Mouse (Mus musculus) CH12.LX (cell line): ENCODE data around the gene Pmepa1. TPM values are rescaled to one million over a fixed set of nuclear protein-coding genes. Genes with fewer than 3 reads are reported as not detected.

Experiments
- DNase-seq: peaks from one replicate; pipeline ENCODE4 v3.0.0-alpha.2; 2013; ENCODE audit errors: extremely low read depth
- H3K27ac ChIP-seq: 2 replicates; pipeline ENCODE4 v1.5.1; 2012; ENCODE audit warnings: low read depth, mild to moderate bottlenecking, control low read depth, moderate library complexity; ENCODE audit not compliant: insufficient read depth
- H3K27me3 ChIP-seq: replicated peaks from 2 replicates; pipeline ENCODE3; 2012; ENCODE audit warnings: inconsistent platforms
- H3K36me3 ChIP-seq, 2 experiments: replicated peaks in 1 of 2; 2 replicates each; pipeline versions ENCODE3 to v1.6.1; 2012; ENCODE audit warnings: inconsistent platforms in 1 of 2, low read length in 1 of 2, mild to moderate bottlenecking in 1 of 2, mixed read lengths in 1 of 2, moderate library complexity in 1 of 2; ENCODE audit not compliant: control insufficient read depth in 1 of 2, insufficient read depth in 1 of 2
- H3K4me1 ChIP-seq, 2 experiments: 2 replicates each; pipeline ENCODE4 v1.6.1; 2012; ENCODE audit warnings: inconsistent platforms in 1 of 2, moderate library complexity in 1 of 2; ENCODE audit not compliant: insufficient read depth in 2 of 2, control insufficient read depth in 1 of 2
- H3K4me2 ChIP-seq: 2 replicates; pipeline ENCODE4 v1.6.1; 2012; ENCODE audit warnings: low read depth, mild to moderate bottlenecking, control low read depth; ENCODE audit not compliant: poor library complexity, insufficient read depth, severe bottlenecking
- H3K4me3 ChIP-seq, 3 experiments: fragments of 150-350 bp in 1 of 3; sonication (generic) in 1 of 3; replicated peaks in 1 of 3; 2 replicates each; pipeline versions ENCODE3 to v1.5.1; 2011 to 2012; ENCODE audit warnings: low read depth in 2 of 3, low read length in 2 of 3, mild to moderate bottlenecking in 2 of 3, moderate library complexity in 2 of 3, control low read depth in 1 of 3, improper control_type of control experiment in 1 of 3, inconsistent platforms in 1 of 3, mixed read lengths in 1 of 3; ENCODE audit not compliant: poor library complexity in 1 of 3
- H3K79me2 ChIP-seq: replicated peaks from 2 replicates; pipeline ENCODE4 v1.6.1; 2012; ENCODE audit warnings: mild to moderate bottlenecking, moderate library complexity; ENCODE audit not compliant: control insufficient read depth, poor library complexity, insufficient read depth, severe bottlenecking; ENCODE audit errors: extremely low read depth
- H3K9ac ChIP-seq: 2 replicates; pipeline ENCODE4 v1.6.1; 2012; ENCODE audit warnings: low read depth, mild to moderate bottlenecking, control low read depth, moderate library complexity; ENCODE audit not compliant: insufficient read depth
- H3K9me3 ChIP-seq: replicated peaks from 2 replicates; pipeline ENCODE3; 2012; ENCODE audit warnings: low read length, inconsistent platforms, mixed read lengths
- BHLHE40 ChIP-seq: IDR thresholded peaks from 2 replicates; pipeline ENCODE4 v1.6.1; 2011; ENCODE audit warnings: mild to moderate bottlenecking, low read depth, low read length, improper control_type of control experiment
- CHD1 ChIP-seq: IDR thresholded peaks from 2 replicates; pipeline ENCODE4 v1.6.1; 2012; ENCODE audit warnings: low read depth, low read length, improper control_type of control experiment, inconsistent platforms
- CTCF ChIP-seq, 2 experiments: IDR thresholded peaks in 1 of 2; conservative IDR thresholded peaks in 1 of 2; 2 replicates each; pipeline ENCODE4 v1.5.1; 2011 to 2012; ENCODE audit warnings: low read depth in 2 of 2, low read length in 2 of 2, improper control_type of control experiment in 1 of 2, inconsistent platforms in 1 of 2, mild to moderate bottlenecking in 1 of 2, moderate library complexity in 1 of 2
- EP300 ChIP-seq: IDR thresholded peaks from 2 replicates; pipeline ENCODE4 v1.6.1; 2011; ENCODE audit warnings: low read length, improper control_type of control experiment
- ETS1 ChIP-seq: conservative IDR thresholded peaks from 2 replicates; pipeline ENCODE4 v1.6.1; 2012; ENCODE audit warnings: low read depth, mild to moderate bottlenecking, inconsistent platforms, low read length, improper control_type of control experiment, moderate library complexity
- IRF4 ChIP-seq: IDR thresholded peaks from 2 replicates; pipeline ENCODE4 v1.6.1; 2014; ENCODE audit warnings: low read depth, mild to moderate bottlenecking, inconsistent platforms, low read length, improper control_type of control experiment
- JUN ChIP-seq: IDR thresholded peaks from 2 replicates; pipeline ENCODE4 v1.6.1; 2011; ENCODE audit warnings: low read depth, mild to moderate bottlenecking, low read length, improper control_type of control experiment, moderate library complexity; ENCODE audit not compliant: insufficient read depth
- JUND ChIP-seq: conservative IDR thresholded peaks from 2 replicates; pipeline ENCODE4 v1.6.1; 2011; ENCODE audit warnings: low read depth, low read length, improper control_type of control experiment
- KAT2A ChIP-seq: IDR thresholded peaks from 2 replicates; pipeline ENCODE4 v1.6.1; 2012; ENCODE audit warnings: low read length, improper control_type of control experiment, inconsistent platforms; ENCODE audit not compliant: insufficient replicate concordance
- MAX ChIP-seq: IDR thresholded peaks from 2 replicates; pipeline ENCODE4 v1.6.1; 2011; ENCODE audit warnings: low read length, improper control_type of control experiment
- MXI1 ChIP-seq: IDR thresholded peaks from 2 replicates; pipeline ENCODE4 v1.6.1; 2011; ENCODE audit warnings: mild to moderate bottlenecking, low read depth, low read length, improper control_type of control experiment
- NELFE ChIP-seq: IDR thresholded peaks from 2 replicates; pipeline ENCODE4 v1.6.1; 2011; ENCODE audit warnings: low read depth, low read length, improper control_type of control experiment
- POLR2A ChIP-seq: IDR thresholded peaks from 2 replicates; pipeline ENCODE4 v1.6.1; 2011; ENCODE audit warnings: low read depth, mild to moderate bottlenecking, improper control_type of control experiment, low read length
- RAD21 ChIP-seq: IDR thresholded peaks from 2 replicates; pipeline ENCODE4 v1.6.1; 2011; ENCODE audit warnings: low read depth, mild to moderate bottlenecking, low read length, improper control_type of control experiment, moderate library complexity
- RCOR1 ChIP-seq: conservative IDR thresholded peaks from 2 replicates; pipeline ENCODE4 v1.6.1; 2012; ENCODE audit warnings: low read depth, mild to moderate bottlenecking, inconsistent platforms, low read length, improper control_type of control experiment
- SIN3A ChIP-seq: IDR thresholded peaks from 2 replicates; pipeline ENCODE4 v1.6.1; 2012; ENCODE audit warnings: low read length, improper control_type of control experiment, inconsistent platforms
- TBP ChIP-seq: conservative IDR thresholded peaks from 2 replicates; pipeline ENCODE4 v1.6.1; 2011; ENCODE audit warnings: low read depth, low read length, improper control_type of control experiment
- TCF12 ChIP-seq: IDR thresholded peaks from 2 replicates; pipeline ENCODE4 v1.6.1; 2014; ENCODE audit warnings: low read depth, mild to moderate bottlenecking, inconsistent platforms, low read length, improper control_type of control experiment
- USF2 ChIP-seq: conservative IDR thresholded peaks from 2 replicates; pipeline ENCODE4 v1.6.1; 2011; ENCODE audit warnings: low read depth, low read length, improper control_type of control experiment
- ZMIZ1 ChIP-seq: IDR thresholded peaks from 2 replicates; pipeline ENCODE4 v1.6.1; 2012; ENCODE audit warnings: low read depth, mild to moderate bottlenecking, inconsistent platforms, low read length, improper control_type of control experiment
- dilution Hi-C: fragments of 300-500 bp; cut with MboI; formaldehyde crosslinking; loops from 2 replicates; pipeline ENCODE4 v1.14.3; 2020; ENCODE audit warnings: low sequenced_read_pairs; ENCODE audit not compliant: extremely low pct_unique_long_range_greater_than_20kb, extremely low pct_ligation_motif_present
- in situ Hi-C: fragments of 300-500 bp; cut with MboI; formaldehyde crosslinking; loops from 3 replicates; pipeline ENCODE4 v1.14.3; 2019; ENCODE audit warnings: low sequenced_read_pairs, low pct_ligation_motif_present, low pct_unique_long_range_greater_than_20kb, mixed read lengths
- polyA plus RNA-seq: library from polyadenylated mRNA; unstranded; fragments of >175 nt; gene quantifications from 2 replicates; pipeline ENCODE4 v1.2.1, GENCODE M21; 2012; ENCODE audit warnings: low read depth; ENCODE audit not compliant: insufficient read length
- total RNA-seq, 2 experiments: library from RNA; depleted of rRNA; stranded (reverse); fragments of 300-350 nt in 1 of 2; fragments of >200 nt in 1 of 2; gene quantifications; 2 replicates each; pipeline ENCODE4 v1.2.3; 2012 to 2014

Pmepa1 gene
- total and polyA plus RNA-seq, 3 experiments: 1.6 to 11.8 (median 9.9) TPM

DNA sequence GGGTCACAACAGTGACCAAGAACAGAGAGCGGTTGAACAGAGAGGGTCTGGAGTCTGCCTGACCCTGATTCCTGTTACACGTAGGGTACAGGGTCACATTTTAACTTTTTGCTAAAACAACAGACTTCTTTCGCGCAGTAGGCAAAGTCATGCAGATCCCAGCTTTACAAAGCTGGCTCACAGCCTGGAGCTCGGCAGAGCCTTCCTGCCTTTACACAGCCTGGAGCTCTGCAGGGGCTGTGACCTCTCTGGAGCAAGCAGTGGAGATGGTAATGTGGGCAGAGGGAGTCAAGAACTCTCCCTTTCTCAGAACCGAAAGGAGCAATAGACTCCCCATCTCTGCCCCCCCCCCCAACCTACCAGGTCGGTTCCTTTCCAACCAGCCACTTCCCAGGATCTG is 51.5 kb downstream of the Pmepa1 start:
- in situ Hi-C loops (loop anchor here (5.0 kb wide), 1 partner anchor 322 kb away; no protein-coding TSS in a partner anchor), dilution Hi-C loops (no loop called here)
- no peak overlapping the region for H3K9ac ChIP-seq
- H3K4me3 ChIP-seq: no peak overlapping the region
- no peaks in the 10 kb centered on the region for H3K9me3 ChIP-seq
- peaks cover 8 to 26% of the 10 kb centered on the region in 2 experiments for H3K4me1 ChIP-seq
- H3K27ac ChIP-seq: no peak overlapping the region
- H3K36me3 ChIP-seq: peaks cover 19 to 28% of the 10 kb centered on the region in 2 experiments
- H3K79me2 ChIP-seq: no peaks in the 10 kb centered on the region
- no peak overlapping the region for H3K4me2 ChIP-seq
- TF ChIP-seq CHD1: no peak
- TF ChIP-seq USF2: no peak
- TF ChIP-seq KAT2A: no peak
- TF ChIP-seq ZMIZ1: no peak
- no peak for TF ChIP-seq MAX
- no peak for TF ChIP-seq POLR2A
- TF ChIP-seq CTCF (conservative IDR thresholded peaks at IDR 0.05 in 1 of 2, IDR thresholded peaks at IDR 0.05 in 1 of 2; ENCODE audit: low read depth in 2 of 2, low read length in 2 of 2): no peak
- no peak for TF ChIP-seq JUN
- TF ChIP-seq ETS1: no peak
- TF ChIP-seq SIN3A: no peak
- no peak for TF ChIP-seq BHLHE40
- TF ChIP-seq TBP: no peak
- no peak for DNase-seq
- H3K27me3 ChIP-seq: no peaks in the 10 kb centered on the region

- H3K36me3 ChIP-seq: peaks cover 19 to 28% of the 10 kb centered on the region in 2 experiments
- no peak overlapping the region for H3K9ac ChIP-seq
- H3K4me3 ChIP-seq: no peak overlapping the region
- dilution Hi-C loops: no loop called here
- H3K27me3 ChIP-seq: no peaks in the 10 kb centered on the region
- in situ Hi-C loops: no loop called here
- no peaks in the 10 kb centered on the region for H3K9me3 ChIP-seq
- H3K4me1 ChIP-seq: peaks cover 8 to 26% of the 10 kb centered on the region in 2 experiments
- DNase-seq: no peak
- H3K27ac ChIP-seq: no peak overlapping the region
- H3K4me2 ChIP-seq: no peak overlapping the region
- TF ChIP-seq RCOR1 (no peak), JUN (no peak), IRF4 (no peak)
- no peaks in the 10 kb centered on the region for H3K79me2 ChIP-seq
These were observed 52.2 kb downstream of the Pmepa1 start for GRCm38 (mm10) chr2:173224097-173224496.

DNA sequence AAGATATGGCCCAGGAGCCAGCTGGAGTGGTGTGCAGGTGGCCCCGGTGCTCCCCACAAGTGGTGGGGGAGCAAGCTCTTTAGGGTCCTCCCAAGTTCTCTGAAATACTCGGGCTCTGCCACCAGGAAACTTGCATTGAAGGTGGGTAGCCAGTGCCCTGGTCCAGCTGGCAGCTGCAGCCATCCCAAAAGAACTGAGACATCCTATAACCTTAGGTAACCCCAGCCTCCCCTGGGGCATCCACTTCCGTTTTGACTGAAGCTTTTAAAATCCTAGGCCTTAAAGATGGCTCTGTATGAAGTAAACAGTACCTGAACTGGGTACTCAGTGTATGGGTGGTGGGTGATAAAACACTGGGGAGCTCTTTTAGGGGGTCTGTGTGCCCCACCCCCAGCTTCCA is 52.8 kb downstream of the Pmepa1 start:
- Histone ChIP-seq H3K27me3 (no peaks in the 10 kb centered on the region), H3K4me2 (no peak overlapping the region), H3K27ac (no peak overlapping the region), H3K79me2 (no peaks in the 10 kb centered on the region), H3K4me1 (peaks cover 8 to 31% of the 10 kb centered on the region in 2 experiments), H3K36me3 (peaks cover 14 to 22% of the 10 kb centered on the region in 2 experiments), H3K9ac (no peak overlapping the region), H3K4me3 (no peak overlapping the region), H3K9me3 (no peaks in the 10 kb centered on the region)
- in situ Hi-C loops (no loop called here), dilution Hi-C loops (no loop called here)
- TF ChIP-seq TCF12 (0 out of 2 replicates have a peak, but pooled peaks have one; percentile 16), RAD21 (no peak), CTCF (conservative IDR thresholded peaks at IDR 0.05 in 1 of 2, IDR thresholded peaks at IDR 0.05 in 1 of 2; ENCODE audit: low read depth in 2 of 2, low read length in 2 of 2) (no peak), JUND (no peak), RCOR1 (no peak), MXI1 (no peak), MAX (no peak), NELFE (no peak), BHLHE40 (no peak), EP300 (0 out of 2 replicates have a peak, but pooled peaks have one; percentile 21)
- no peak for DNase-seq
